Mouse (Mus musculus): Measurements from ENCODE around the gene Polr2h. TPM values are rescaled to one million over a fixed set of nuclear protein-coding genes. Genes with fewer than 3 reads are reported as not detected.
A peak's percentile ranks its signal among the peaks of the same experiment; 100 is the strongest.

The Polr2h gene
- polyA plus RNA-seq, 1 experiment from 2014 or later: 95.9 TPM

DNA sequence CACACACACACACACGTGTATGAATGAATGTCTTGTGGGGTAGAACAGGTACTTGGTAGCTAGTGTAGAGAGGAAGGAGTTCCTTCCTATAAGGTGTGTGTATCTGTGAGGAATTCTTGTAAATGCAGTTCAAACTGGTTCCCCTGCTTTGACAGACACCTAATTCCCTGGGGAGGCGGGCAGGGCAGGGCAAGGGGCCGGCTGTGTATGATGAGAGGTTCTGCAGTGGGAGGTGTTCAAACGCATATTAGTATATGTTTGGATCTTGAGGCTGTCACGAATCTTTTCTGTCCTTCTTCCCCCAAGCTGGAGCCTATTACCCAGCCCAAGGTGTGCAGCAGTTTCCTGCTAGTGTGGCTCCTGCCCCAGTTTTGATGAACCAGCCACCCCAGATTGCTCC lies 40.1 kb upstream of the Polr2h start:
- peaks cover 15% of the 10 kb centered on the region for H3K4me1 ChIP-seq (replicated peaks; ENCODE audit: control insufficient read depth, insufficient read depth, low read length)
- WGBS: 86% methylated on average over 5 of the region's 5 CpGs
- H3K36me3 ChIP-seq (replicated peaks; ENCODE audit: control insufficient read depth, insufficient read depth): peaks cover 77% of the 10 kb centered on the region
- no peak overlapping the region for H3K4me3 ChIP-seq (replicated peaks; ENCODE audit: low read length)
- no peak overlapping the region for H3K4me2 ChIP-seq (replicated peaks)
- ATAC-seq (ENCODE audit: low FRiP score) (no peak), DNase-seq (ENCODE audit: low spot score) (no peak)
- H3K9ac ChIP-seq: no peak overlapping the region
- no peaks in the 10 kb centered on the region for H3K27me3 ChIP-seq (ENCODE audit: control insufficient read depth, insufficient read depth, low read length)
- no peaks in the 10 kb centered on the region for H3K9me3 ChIP-seq (ENCODE audit: control insufficient read depth, low read length)
- H3K27ac ChIP-seq: no peak overlapping the region

DNA sequence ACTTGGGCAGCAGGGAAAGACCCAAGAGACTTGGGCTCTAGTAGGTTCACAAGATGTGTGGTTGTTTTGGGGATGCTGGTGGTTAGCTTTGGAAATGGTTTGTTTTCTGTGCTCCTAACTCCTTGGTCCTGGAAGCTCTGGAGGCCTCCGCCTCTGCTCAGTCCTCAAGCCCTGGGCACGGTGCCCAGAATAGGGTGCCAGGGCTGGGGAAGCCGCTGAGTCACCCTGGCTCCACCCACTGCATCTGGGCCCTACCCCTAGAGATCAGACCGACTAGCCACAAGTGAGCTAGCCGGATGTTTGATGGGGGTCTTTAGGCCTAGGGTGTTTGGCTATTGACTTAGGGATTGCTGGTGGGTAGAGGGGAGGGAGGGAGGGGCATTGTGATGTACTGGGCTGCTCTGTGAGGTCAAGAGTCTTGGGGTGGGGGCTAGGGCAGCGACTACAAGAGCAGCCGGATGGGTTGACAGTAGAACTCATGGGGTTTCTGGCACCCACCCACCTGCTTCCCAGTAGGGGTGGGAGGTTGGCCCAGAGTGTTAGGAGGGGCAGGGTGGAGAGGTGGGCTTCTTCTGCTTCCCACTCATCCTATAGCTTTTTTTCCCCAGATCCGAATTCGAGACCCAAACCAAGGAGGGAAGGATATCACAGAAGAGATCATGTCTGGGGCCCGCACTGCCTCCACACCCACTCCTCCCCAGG lies 39.3 kb upstream of the Polr2h start:
- ATAC-seq (ENCODE audit: low FRiP score) (no peak), DNase-seq (ENCODE audit: low spot score) (no peak)
- 68% methylated on average over 10 of the region's 10 CpGs for WGBS

DNA sequence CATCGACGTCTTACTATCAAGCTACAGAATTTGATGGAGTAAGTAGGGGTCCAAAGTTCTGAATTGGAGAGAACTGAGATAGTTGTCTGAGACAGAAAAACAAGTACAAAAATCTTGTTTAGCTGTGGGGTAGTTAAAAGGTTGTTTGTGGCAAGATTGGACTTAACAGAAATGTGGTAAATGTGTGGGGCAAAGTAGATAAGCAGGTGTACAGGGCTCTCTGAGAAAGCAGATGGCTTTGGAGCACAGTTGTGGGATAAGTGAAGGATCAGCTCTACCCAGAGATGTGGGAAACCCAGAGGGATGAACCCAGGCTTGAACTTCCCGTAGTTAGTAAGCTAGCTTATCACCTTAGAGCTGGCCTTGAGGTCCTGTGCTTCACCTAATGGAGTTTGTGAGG lies 26.7 kb upstream of the Polr2h start:
- H3K9me3 ChIP-seq (ENCODE audit: control insufficient read depth, low read length): no peaks in the 10 kb centered on the region
- no peak overlapping the region for H3K9ac ChIP-seq
- no peak overlapping the region for H3K27ac ChIP-seq
- no peak for ATAC-seq (ENCODE audit: low FRiP score)
- H3K4me1 ChIP-seq (replicated peaks; ENCODE audit: control insufficient read depth, insufficient read depth, low read length): peaks cover 25% of the 10 kb centered on the region
- no peak overlapping the region for H3K4me3 ChIP-seq (replicated peaks; ENCODE audit: low read length)
- 92% methylated on average over 3 of the region's 3 CpGs for WGBS
- no peaks in the 10 kb centered on the region for H3K27me3 ChIP-seq (ENCODE audit: control insufficient read depth, insufficient read depth, low read length)
- no peak overlapping the region for H3K4me2 ChIP-seq (replicated peaks)
- H3K36me3 ChIP-seq (replicated peaks; ENCODE audit: control insufficient read depth, insufficient read depth): peaks cover 69% of the 10 kb centered on the region
- DNase-seq (ENCODE audit: low spot score): no peak

More for the DNA sequence above, 39.3 kb upstream of the Polr2h start:
- Histone ChIP-seq H3K27ac (no peak overlapping the region), H3K36me3 (replicated peaks; ENCODE audit: control insufficient read depth, insufficient read depth) (peaks cover 85% of the 10 kb centered on the region), H3K27me3 (ENCODE audit: control insufficient read depth, insufficient read depth, low read length) (no peaks in the 10 kb centered on the region), H3K4me1 (replicated peaks; ENCODE audit: control insufficient read depth, insufficient read depth, low read length) (peaks cover 15% of the 10 kb centered on the region), H3K9me3 (ENCODE audit: control insufficient read depth, low read length) (no peaks in the 10 kb centered on the region), H3K9ac (no peak overlapping the region), H3K4me2 (replicated peaks) (no peak overlapping the region), H3K4me3 (replicated peaks; ENCODE audit: low read length) (no peak overlapping the region)

DNA sequence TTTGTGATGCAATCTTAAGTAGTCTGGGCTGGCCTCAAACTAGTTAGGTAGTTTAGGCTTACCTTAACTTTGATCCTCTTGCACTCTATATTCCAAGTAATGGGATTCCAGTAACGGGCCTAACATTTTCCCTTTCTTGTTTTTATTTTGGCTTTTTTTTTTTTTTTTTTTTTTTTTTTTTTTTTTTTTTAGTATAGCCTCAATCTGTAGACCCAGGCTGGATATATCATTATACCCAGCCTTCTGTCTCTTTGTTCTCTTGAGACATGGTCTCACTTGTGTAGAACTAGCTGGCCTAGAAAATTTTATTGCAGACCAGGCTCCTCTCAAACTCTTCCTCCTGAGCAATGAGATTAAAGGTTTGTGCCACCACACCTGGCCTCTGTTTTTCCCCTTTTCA lies 25.8 kb upstream of the Polr2h start:
- Histone ChIP-seq H3K4me1 (replicated peaks; ENCODE audit: control insufficient read depth, insufficient read depth, low read length) (peaks cover 33% of the 10 kb centered on the region), H3K27ac (no peak overlapping the region), H3K9me3 (ENCODE audit: control insufficient read depth, low read length) (no peaks in the 10 kb centered on the region), H3K36me3 (replicated peaks; ENCODE audit: control insufficient read depth, insufficient read depth) (peaks cover 61% of the 10 kb centered on the region), H3K4me2 (replicated peaks) (no peak overlapping the region), H3K4me3 (replicated peaks; ENCODE audit: low read length) (no peak overlapping the region), H3K27me3 (ENCODE audit: control insufficient read depth, insufficient read depth, low read length) (no peaks in the 10 kb centered on the region), H3K9ac (no peak overlapping the region)
- WGBS: 82% methylated on average over 1 of the region's 1 CpGs
- ATAC-seq (ENCODE audit: low FRiP score): no peak
- no peak for DNase-seq (ENCODE audit: low spot score)

DNA sequence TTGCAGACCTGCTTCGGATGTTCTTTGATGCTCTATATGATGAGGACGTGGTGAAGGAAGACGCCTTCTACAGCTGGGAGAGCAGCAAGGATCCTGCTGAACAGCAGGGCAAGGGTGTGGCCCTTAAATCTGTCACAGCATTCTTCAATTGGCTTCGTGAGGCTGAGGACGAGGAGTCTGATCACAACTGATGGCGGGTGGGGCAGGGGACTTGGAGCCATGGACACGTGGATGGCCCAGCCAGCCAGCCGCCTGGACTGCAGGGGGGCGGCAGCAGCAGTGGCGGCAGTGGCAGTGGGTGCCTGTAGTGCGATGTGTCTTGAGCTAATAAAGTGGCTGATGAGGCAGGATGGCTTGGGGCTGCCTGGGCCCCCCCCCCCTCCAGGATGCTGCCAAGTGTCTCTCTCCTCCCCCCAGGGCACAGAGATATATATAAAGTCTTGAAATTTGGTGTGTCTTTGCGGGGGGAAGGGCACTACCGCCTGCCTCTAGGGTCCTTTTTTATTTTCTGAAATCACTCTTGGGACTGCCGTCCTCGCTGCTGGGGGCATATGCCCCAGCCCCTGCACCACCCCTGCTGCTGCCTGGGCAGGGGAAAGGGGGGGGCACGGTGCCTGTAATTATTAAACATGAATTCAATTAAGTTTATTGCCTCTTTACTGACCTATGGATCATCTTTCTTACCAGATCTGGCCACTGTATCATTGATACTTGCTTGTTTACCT lies 25.1 kb upstream of the Polr2h start:
- WGBS: 38% methylated on average over 16 of the region's 16 CpGs
- peaks cover 53% of the 10 kb centered on the region for H3K36me3 ChIP-seq (replicated peaks; ENCODE audit: control insufficient read depth, insufficient read depth)
- H3K4me3 ChIP-seq (replicated peaks; ENCODE audit: low read length): peak overlapping the region; percentile 63
- DNase-seq (ENCODE audit: low spot score): no peak
- H3K27ac ChIP-seq: peak overlapping the region; percentile 97
- no peaks in the 10 kb centered on the region for H3K9me3 ChIP-seq (ENCODE audit: control insufficient read depth, low read length)
- H3K4me2 ChIP-seq (replicated peaks): peak overlapping the region; percentile 79; the same call in 1 of the 2 replicates
- no peaks in the 10 kb centered on the region for H3K27me3 ChIP-seq (ENCODE audit: control insufficient read depth, insufficient read depth, low read length)
- H3K9ac ChIP-seq: peak overlapping the region; percentile 79; the same call in 1 of the 2 replicates
- no peak; the same call in 1 of the 2 replicates for ATAC-seq (ENCODE audit: low FRiP score)
- H3K4me1 ChIP-seq (replicated peaks; ENCODE audit: control insufficient read depth, insufficient read depth, low read length): peaks cover 38% of the 10 kb centered on the region

DNA sequence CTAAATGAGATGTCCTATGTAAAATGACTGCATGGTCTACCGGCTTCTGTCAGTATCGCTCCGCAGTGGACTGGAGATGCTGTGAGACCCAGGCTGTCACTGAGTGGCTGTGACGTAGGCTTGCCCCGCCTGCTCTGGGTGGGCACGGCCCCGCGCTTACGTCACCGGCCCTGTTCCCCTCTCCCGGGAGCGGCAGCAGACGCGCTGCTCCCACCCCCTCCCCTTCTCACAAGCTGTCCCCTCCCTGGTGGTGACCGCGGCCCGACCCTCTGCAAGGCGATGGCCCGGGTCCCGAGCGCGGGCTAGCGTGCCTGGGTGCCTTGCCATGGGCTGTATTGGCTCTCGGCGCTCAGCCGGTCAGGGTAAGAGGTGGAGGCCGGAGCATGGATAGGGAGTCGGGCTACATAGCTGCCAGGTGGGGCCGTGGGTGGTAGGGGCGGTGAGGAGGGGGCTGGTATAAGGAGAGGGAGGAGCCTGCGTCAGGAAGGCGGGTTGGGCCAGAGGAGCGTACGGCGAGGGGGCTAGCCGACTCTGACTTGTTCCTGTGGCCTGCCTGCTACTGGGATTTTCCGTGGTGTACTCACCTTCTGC lies 24.3 kb upstream of the Polr2h start, which contains the start of gene Fam131a:
TSS of gene Fam131a (plus strand) at position 131 of the 591 bp plus-strand sequence.
- peak within 1 kb of the TSS; percentile 79 for H3K9ac ChIP-seq
- H3K4me1 ChIP-seq (replicated peaks; ENCODE audit: control insufficient read depth, insufficient read depth, low read length): peaks cover 40% of the 10 kb centered on the region
- peak within 1 kb of the TSS; percentile 63 for H3K4me3 ChIP-seq (replicated peaks; ENCODE audit: low read length)
- peak within 1 kb of the TSS; percentile 97 for H3K27ac ChIP-seq
- WGBS: under 1% methylated on average over 36 of the region's 37 CpGs
- no peaks in the 10 kb centered on the region for H3K27me3 ChIP-seq (ENCODE audit: control insufficient read depth, insufficient read depth, low read length)
- DNase-seq (ENCODE audit: low spot score) (peak; percentile 95), ATAC-seq (ENCODE audit: low FRiP score) (peak; percentile 95)
- H3K4me2 ChIP-seq (replicated peaks): peak within 1 kb of the TSS; percentile 79
- no peaks in the 10 kb centered on the region for H3K9me3 ChIP-seq (ENCODE audit: control insufficient read depth, low read length)
- peaks cover 45% of the 10 kb centered on the region for H3K36me3 ChIP-seq (replicated peaks; ENCODE audit: control insufficient read depth, insufficient read depth)

DNA sequence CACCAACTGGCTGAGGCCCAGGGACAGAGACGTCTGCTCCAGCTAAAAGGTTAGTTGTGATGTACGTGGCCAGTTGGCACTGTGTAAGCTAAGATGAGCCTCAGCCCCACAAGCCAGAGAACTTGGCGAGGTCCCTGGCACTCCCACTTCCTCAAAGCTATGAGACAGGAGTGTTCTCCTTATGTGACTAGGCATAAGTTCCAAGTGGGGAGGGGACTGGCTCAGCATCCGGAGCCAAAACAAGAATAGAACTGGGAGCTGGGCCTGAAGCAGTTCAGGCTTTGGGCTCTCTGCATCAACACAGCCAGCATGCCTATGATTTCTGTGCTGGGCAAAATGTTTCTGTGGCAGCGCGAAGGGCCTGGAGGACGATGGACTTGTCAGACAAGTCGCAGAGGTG lies 22.7 kb upstream of the Polr2h start:
- peaks cover 40% of the 10 kb centered on the region for H3K36me3 ChIP-seq (replicated peaks; ENCODE audit: control insufficient read depth, insufficient read depth)
- no peaks in the 10 kb centered on the region for H3K27me3 ChIP-seq (ENCODE audit: control insufficient read depth, insufficient read depth, low read length)
- H3K4me1 ChIP-seq (replicated peaks; ENCODE audit: control insufficient read depth, insufficient read depth, low read length): peaks cover 40% of the 10 kb centered on the region
- ATAC-seq (ENCODE audit: low FRiP score) (no peak), DNase-seq (ENCODE audit: low spot score) (no peak)
- H3K27ac ChIP-seq: no peak overlapping the region; the same call in 1 of the 2 replicates
- H3K4me3 ChIP-seq (replicated peaks; ENCODE audit: low read length): no peak overlapping the region
- H3K4me2 ChIP-seq (replicated peaks): peak overlapping the region; percentile 68; the same call in 1 of the 2 replicates
- H3K9ac ChIP-seq: no peak overlapping the region
- H3K9me3 ChIP-seq (ENCODE audit: control insufficient read depth, low read length): no peaks in the 10 kb centered on the region
- 67% methylated on average over 8 of the region's 8 CpGs for WGBS

DNA sequence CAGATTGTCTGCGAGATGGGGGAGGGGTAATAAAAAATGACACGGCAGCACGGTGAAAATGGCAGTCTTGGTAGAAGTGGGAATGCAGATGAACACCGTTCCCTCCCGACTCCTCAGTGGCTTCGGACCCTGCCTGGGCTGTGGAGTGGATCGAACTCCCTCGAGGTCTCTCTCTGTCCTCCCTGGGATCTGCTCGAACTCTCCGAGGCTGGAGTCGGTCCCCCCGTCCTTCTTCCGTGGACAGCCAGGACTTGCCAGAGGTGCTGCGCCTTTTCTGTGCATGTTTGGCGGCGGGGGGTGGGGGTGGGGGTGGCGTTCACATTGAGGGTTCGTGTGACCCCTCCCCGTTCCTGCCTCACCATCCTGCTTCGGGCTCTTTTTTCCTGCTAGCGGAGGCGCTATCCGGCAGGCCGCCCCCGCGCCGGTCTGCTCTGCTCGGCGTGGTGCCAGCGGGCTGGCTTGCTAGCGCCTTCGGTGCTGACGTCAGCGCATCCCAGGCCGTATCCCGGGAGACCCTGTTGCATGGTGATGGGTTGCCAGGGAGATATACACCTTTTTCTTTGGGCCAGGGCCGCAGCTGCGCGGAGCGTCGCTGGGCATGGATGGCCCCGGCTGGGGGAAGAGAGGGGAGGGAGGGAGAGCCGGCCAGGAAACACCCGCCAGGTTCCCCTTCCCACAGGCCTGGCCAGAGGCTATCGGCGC lies 21.7 kb upstream of the Polr2h start:
- WGBS: 1% methylated on average over 45 of the region's 46 CpGs
- H3K27ac ChIP-seq: peak overlapping the region; percentile 86
- H3K27me3 ChIP-seq (ENCODE audit: control insufficient read depth, insufficient read depth, low read length): no peaks in the 10 kb centered on the region
- peak overlapping the region; percentile 41 for H3K4me3 ChIP-seq (replicated peaks; ENCODE audit: low read length)
- no peaks in the 10 kb centered on the region for H3K9me3 ChIP-seq (ENCODE audit: control insufficient read depth, low read length)
- H3K4me2 ChIP-seq (replicated peaks): peak overlapping the region; percentile 68
- peaks cover 40% of the 10 kb centered on the region for H3K4me1 ChIP-seq (replicated peaks; ENCODE audit: control insufficient read depth, insufficient read depth, low read length)
- H3K9ac ChIP-seq: peak overlapping the region; percentile 66
- peaks cover 38% of the 10 kb centered on the region for H3K36me3 ChIP-seq (replicated peaks; ENCODE audit: control insufficient read depth, insufficient read depth)
- ATAC-seq (ENCODE audit: low FRiP score): peak; percentile 79
- peak; percentile 93 for DNase-seq (ENCODE audit: low spot score)

DNA sequence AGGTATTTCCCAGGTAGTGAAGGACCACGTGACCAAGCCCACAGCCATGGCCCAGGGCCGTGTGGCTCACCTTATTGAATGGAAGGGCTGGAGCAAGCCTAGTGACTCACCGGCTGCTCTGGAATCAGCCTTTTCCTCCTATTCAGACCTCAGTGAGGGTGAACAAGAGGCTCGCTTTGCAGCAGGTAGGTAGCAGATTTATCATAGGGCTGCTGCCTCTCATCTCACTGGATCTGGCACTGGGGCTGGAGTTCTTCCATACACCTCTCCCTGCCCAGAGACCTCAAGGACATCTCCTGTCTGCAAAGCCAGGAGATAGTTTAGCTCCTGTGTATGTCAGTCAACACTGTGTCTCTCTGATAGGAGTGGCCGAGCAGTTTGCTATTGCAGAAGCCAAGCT lies 18.2 kb upstream of the Polr2h start:
- H3K4me3 ChIP-seq (replicated peaks; ENCODE audit: low read length): no peak overlapping the region
- WGBS: 85% methylated on average over 5 of the region's 5 CpGs
- H3K27me3 ChIP-seq (ENCODE audit: control insufficient read depth, insufficient read depth, low read length): no peaks in the 10 kb centered on the region
- peaks cover 41% of the 10 kb centered on the region for H3K4me1 ChIP-seq (replicated peaks; ENCODE audit: control insufficient read depth, insufficient read depth, low read length)
- peaks cover 31% of the 10 kb centered on the region for H3K36me3 ChIP-seq (replicated peaks; ENCODE audit: control insufficient read depth, insufficient read depth)
- H3K9me3 ChIP-seq (ENCODE audit: control insufficient read depth, low read length): no peaks in the 10 kb centered on the region
- no peak overlapping the region for H3K27ac ChIP-seq
- H3K9ac ChIP-seq: no peak overlapping the region
- DNase-seq (ENCODE audit: low spot score) (no peak), ATAC-seq (ENCODE audit: low FRiP score) (no peak)
- no peak overlapping the region for H3K4me2 ChIP-seq (replicated peaks)
